Mouse (Mus musculus) MEL (cell line): ENCODE measurements at regions not wholly inside any gene's neighbourhood (a gene's known extent, or its start where the extent isn't known, plus 50 kb on each side); places are given as distances from the start of the nearest gene placed in this dataset.

Source experiments
- DNase-seq: peaks from one replicate; pipeline ENCODE4 v3.0.0; 2011; ENCODE audit warnings: low read depth, low spot score
- H3K27ac ChIP-seq: 2 replicates; pipeline ENCODE4 v1.5.1; 2012; ENCODE audit warnings: low read depth, mild to moderate bottlenecking, control low read depth, low read length, moderate library complexity; ENCODE audit not compliant: control insufficient read depth
- H3K27me3 ChIP-seq, 2 experiments: fragments of 150-350 bp in 1 of 2; sonication (generic) in 1 of 2; 2 replicates each; pipeline ENCODE4 v1.6.1; 2012; ENCODE audit warnings: low read length in 2 of 2, mild to moderate bottlenecking in 2 of 2, improper control_type of control experiment in 1 of 2, moderate library complexity in 1 of 2; ENCODE audit not compliant: insufficient read depth in 2 of 2, control insufficient read depth in 1 of 2
- H3K36me3 ChIP-seq, 2 experiments: 2 replicates each; pipeline ENCODE4 v1.6.1; 2012 to 2014; ENCODE audit warnings: low read length in 2 of 2, improper control_type of control experiment in 1 of 2, inconsistent platforms in 1 of 2, mild to moderate bottlenecking in 1 of 2; ENCODE audit not compliant: insufficient read depth in 2 of 2, control insufficient read depth in 1 of 2
- H3K4me1 ChIP-seq, 2 experiments: fragments of 150-350 bp in 1 of 2; sonication (generic) in 1 of 2; 2 replicates each; pipeline ENCODE4 v1.6.1; 2012; ENCODE audit warnings: low read length in 2 of 2, improper control_type of control experiment in 1 of 2, mild to moderate bottlenecking in 1 of 2; ENCODE audit not compliant: insufficient read depth in 2 of 2, control insufficient read depth in 1 of 2
- H3K4me3 ChIP-seq, 2 experiments: fragments of 150-350 bp in 1 of 2; sonication (generic) in 1 of 2; 2 replicates each; pipeline ENCODE4 v1.5.1; 2012; ENCODE audit warnings: low read depth in 2 of 2, low read length in 2 of 2, mild to moderate bottlenecking in 2 of 2, moderate library complexity in 2 of 2, control low read depth in 1 of 2, improper control_type of control experiment in 1 of 2; ENCODE audit not compliant: control insufficient read depth in 1 of 2, insufficient read depth in 1 of 2
- H3K79me2 ChIP-seq: 2 replicates; pipeline ENCODE4 v1.6.1; 2012; ENCODE audit warnings: mild to moderate bottlenecking, low read length, moderate library complexity; ENCODE audit not compliant: control insufficient read depth, poor library complexity, insufficient read depth
- H3K9ac ChIP-seq: 2 replicates; pipeline ENCODE4 v1.6.1; 2012; ENCODE audit warnings: low read depth, mild to moderate bottlenecking, control low read depth, low read length, moderate library complexity; ENCODE audit not compliant: control insufficient read depth, poor library complexity, severe bottlenecking
- H3K9me3 ChIP-seq: fragments of 150-350 bp; sonication (generic); replicated peaks from 2 replicates; pipeline ENCODE4 v1.6.1; 2012; ENCODE audit warnings: mild to moderate bottlenecking, low read length, improper control_type of control experiment, moderate library complexity; ENCODE audit not compliant: insufficient read depth
- BHLHE40 ChIP-seq: IDR thresholded peaks from 2 replicates; pipeline ENCODE4 v1.6.1; 2012; ENCODE audit warnings: low read depth, mild to moderate bottlenecking, inconsistent platforms, low read length, improper control_type of control experiment, borderline replicate concordance
- CHD2 ChIP-seq: IDR thresholded peaks from 2 replicates; pipeline ENCODE4 v1.6.1; 2011; ENCODE audit warnings: low read length, improper control_type of control experiment
- CTCF ChIP-seq, 3 experiments: IDR thresholded peaks in 2 of 3; conservative IDR thresholded peaks in 1 of 3; 2 replicates each; pipeline ENCODE4 v1.5.1; 2011 to 2012; ENCODE audit warnings: low read length in 3 of 3, low read depth in 2 of 3, mild to moderate bottlenecking in 2 of 3, improper control_type of control experiment in 1 of 3, inconsistent platforms in 1 of 3, mixed read lengths in 1 of 3, moderate library complexity in 1 of 3; ENCODE audit not compliant: control insufficient read depth in 1 of 3, insufficient read depth in 1 of 3, poor library complexity in 1 of 3, severe bottlenecking in 1 of 3
- E2F4 ChIP-seq: IDR thresholded peaks from 2 replicates; pipeline ENCODE4 v1.6.1; 2011; ENCODE audit warnings: low read depth, low read length, improper control_type of control experiment, borderline replicate concordance
- ELF1 ChIP-seq: IDR thresholded peaks from 2 replicates; pipeline ENCODE4 v1.6.1; 2014; ENCODE audit warnings: low read depth, mild to moderate bottlenecking, inconsistent platforms, low read length, improper control_type of control experiment, moderate library complexity
- EP300 ChIP-seq, 2 experiments: IDR thresholded peaks; 2 replicates each; pipeline ENCODE4 v1.6.1; 2011; ENCODE audit warnings: improper control_type of control experiment in 2 of 2, low read length in 2 of 2, low read depth in 1 of 2, mild to moderate bottlenecking in 1 of 2
- GATA1 ChIP-seq: IDR thresholded peaks from 2 replicates; pipeline ENCODE4 v1.6.1; 2011; ENCODE audit warnings: low read depth, low read length, improper control_type of control experiment
- HCFC1 ChIP-seq: IDR thresholded peaks from 2 replicates; pipeline ENCODE4 v1.6.1; 2012; ENCODE audit warnings: low read depth, mild to moderate bottlenecking, inconsistent platforms, low read length, improper control_type of control experiment, moderate library complexity
- JUND ChIP-seq: IDR thresholded peaks from 2 replicates; pipeline ENCODE4 v1.6.1; 2011; ENCODE audit warnings: low read depth, mild to moderate bottlenecking, improper control_type of control experiment, low read length
- MEF2A ChIP-seq: IDR thresholded peaks from 2 replicates; pipeline ENCODE4 v1.6.1; 2014; ENCODE audit warnings: low read depth, mild to moderate bottlenecking, inconsistent platforms, low read length, improper control_type of control experiment; ENCODE audit not compliant: poor library complexity, insufficient replicate concordance, severe bottlenecking; ENCODE audit errors: extremely low read depth
- MXI1 ChIP-seq: IDR thresholded peaks from 2 replicates; pipeline ENCODE4 v1.6.1; 2011; ENCODE audit warnings: mild to moderate bottlenecking, low read depth, low read length, improper control_type of control experiment
- MYB ChIP-seq: IDR thresholded peaks from 2 replicates; pipeline ENCODE4 v1.6.1; 2011; ENCODE audit warnings: mild to moderate bottlenecking, low read depth, low read length, improper control_type of control experiment
- POLR2AphosphoS2 ChIP-seq: IDR thresholded peaks from 2 replicates; pipeline ENCODE4 v1.6.1; 2011; ENCODE audit warnings: low read length, improper control_type of control experiment
- TBP ChIP-seq: IDR thresholded peaks from 2 replicates; pipeline ENCODE4 v1.8.0; 2011; ENCODE audit warnings: low read depth, low read length, improper control_type of control experiment
- USF1 ChIP-seq: IDR thresholded peaks from 2 replicates; pipeline ENCODE4 v1.6.1; 2014; ENCODE audit warnings: low read depth, mild to moderate bottlenecking, inconsistent platforms, low read length, improper control_type of control experiment, moderate library complexity
- ZC3H11A ChIP-seq: IDR thresholded peaks from 2 replicates; pipeline ENCODE4 v1.6.1; 2012; ENCODE audit warnings: low read depth, mild to moderate bottlenecking, inconsistent platforms, low read length, improper control_type of control experiment
- ZKSCAN1 ChIP-seq: IDR thresholded peaks from 2 replicates; pipeline ENCODE4 v1.6.1; 2012; ENCODE audit warnings: low read depth, mild to moderate bottlenecking, inconsistent platforms, low read length, improper control_type of control experiment, moderate library complexity

DNA sequence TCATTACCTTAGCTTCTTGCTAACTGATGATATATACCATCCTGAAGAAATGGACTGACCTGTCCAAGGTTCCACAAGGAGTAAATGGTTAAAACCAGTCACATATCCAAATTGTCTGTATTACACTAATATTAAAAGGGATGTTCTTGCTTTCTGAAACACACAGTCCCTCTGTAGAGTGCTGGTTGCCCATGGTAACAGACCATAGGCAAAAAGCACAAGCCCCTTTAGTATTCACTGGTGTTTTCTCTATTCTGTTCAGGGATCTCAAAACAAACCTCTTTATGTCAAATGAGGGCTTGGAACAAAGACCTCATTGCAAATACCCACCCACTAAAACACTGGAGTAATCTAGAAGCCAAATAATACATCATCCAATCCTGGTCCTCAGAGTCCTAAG is 1114.9 kb downstream of the Ntrk3 start (continued):
- no peak for TF ChIP-seq USF1

DNA sequence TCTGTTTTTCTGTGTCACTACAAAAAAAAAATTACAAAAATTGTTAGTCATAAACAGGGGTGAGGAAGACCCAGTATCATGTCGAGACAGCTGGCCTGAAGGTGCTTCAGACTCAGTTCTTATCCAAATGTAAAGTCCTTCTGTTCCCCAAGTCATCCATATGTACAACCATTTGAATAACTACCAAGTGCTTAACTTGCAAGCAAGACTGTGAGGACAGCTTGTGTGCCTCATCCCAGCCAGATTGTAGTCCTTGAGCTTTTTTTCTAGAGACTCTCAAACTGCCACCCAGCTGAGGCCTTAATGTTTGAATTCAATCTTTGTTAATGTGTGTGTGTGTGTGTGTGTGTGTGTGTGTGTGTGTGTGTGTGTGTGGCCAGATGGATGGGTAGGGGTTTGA is 1164.9 kb downstream of the Ntrk3 start:
- no peaks in the 10 kb centered on the region for H3K9me3 ChIP-seq

GRCm38 (mm10) chr7:77559095-77559494 is 1178.7 kb downstream of the Ntrk3 start:
- no peaks in the 10 kb centered on the region for H3K36me3 ChIP-seq
- TF ChIP-seq CHD2 (no peak), ZKSCAN1 (no peak), MEF2A (no peak), EP300 (IDR thresholded peaks at IDR 0.05; ENCODE audit: low read depth in 1 of 2, low read length in 2 of 2) (no peak), JUND (no peak), MYB (no peak), ELF1 (no peak), BHLHE40 (no peak), USF1 (no peak), POLR2AphosphoS2 (no peak), E2F4 (no peak), HCFC1 (no peak), TBP (no peak)

More for the DNA sequence above, 1164.9 kb downstream of the Ntrk3 start:
- H3K79me2 ChIP-seq, result no peaks in the 10 kb centered on the region
- TF ChIP-seq CTCF (IDR thresholded peaks at IDR 0.05 in 2 of 3, conservative IDR thresholded peaks at IDR 0.05 in 1 of 3; ENCODE audit: control insufficient read depth in 1 of 3, insufficient read depth in 1 of 3, low read depth in 2 of 3, low read length in 3 of 3, poor library complexity in 1 of 3, severe bottlenecking in 1 of 3) (no peak), GATA1 (no peak), ZC3H11A (no peak), MXI1 (no peak)
- DNase-seq, result no peak
- no peak overlapping the region for H3K4me3 ChIP-seq
- H3K27ac ChIP-seq, result no peak overlapping the region
- no peaks in the 10 kb centered on the region for H3K36me3 ChIP-seq
- H3K9ac ChIP-seq, result no peak overlapping the region
- no peaks in the 10 kb centered on the region for H3K27me3 ChIP-seq
- no peaks in the 10 kb centered on the region for H3K4me1 ChIP-seq

More at GRCm38 (mm10) chr7:77559095-77559494, 1178.7 kb downstream of the Ntrk3 start:
- H3K27me3 ChIP-seq, result no peaks in the 10 kb centered on the region
- DNase-seq, result no peak
- no peaks in the 10 kb centered on the region for H3K4me1 ChIP-seq
- H3K9ac ChIP-seq, result no peak overlapping the region
- H3K79me2 ChIP-seq, result no peaks in the 10 kb centered on the region
- H3K27ac ChIP-seq, result no peak overlapping the region
- no peaks in the 10 kb centered on the region for H3K9me3 ChIP-seq
- H3K4me3 ChIP-seq, result no peak overlapping the region
